Comparison of ENCODE assay signal across 11 mouse cellular contexts in the genomic region with DNA sequence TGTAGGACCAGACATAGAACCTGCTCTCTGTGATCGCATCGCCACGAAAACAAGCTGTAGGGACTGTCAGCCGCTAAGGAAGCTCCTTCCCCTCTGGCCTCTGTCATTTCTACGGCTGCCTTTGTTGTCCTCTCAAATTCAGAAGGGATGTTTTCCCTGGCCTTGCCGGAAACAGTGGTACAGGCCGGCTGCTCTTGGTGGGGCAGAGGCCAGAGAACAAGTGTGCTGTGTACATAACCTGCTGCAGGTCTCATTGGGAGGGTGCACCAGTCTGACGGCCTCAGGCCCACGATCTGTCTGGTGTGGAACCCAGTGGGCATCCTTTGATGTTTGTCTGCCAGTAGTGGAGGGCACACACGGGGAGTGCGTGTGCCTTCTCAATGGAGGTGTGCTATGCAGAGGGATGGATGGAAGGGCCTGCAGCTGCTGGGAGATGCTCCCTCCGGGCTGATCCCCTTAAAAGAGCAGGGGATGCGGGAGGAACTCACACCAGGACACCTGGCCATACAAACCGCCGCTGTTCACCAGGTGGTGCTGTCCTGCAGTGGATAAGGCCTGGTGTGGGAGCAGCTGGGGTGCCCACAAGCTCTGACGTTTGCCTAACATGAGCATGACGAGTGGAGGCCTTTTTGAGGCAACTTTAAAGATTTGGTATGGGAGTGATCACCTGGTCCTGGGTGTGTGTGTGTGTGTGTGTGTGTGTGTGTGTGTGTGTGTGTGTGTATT.
DNase-seq lines count a peak whose midpoint lies in the region; ATAC-seq and TF ChIP-seq lines count a peak whose summit lies in the region.
"Had no signal": no experiment of that assay in that cellular context is flagged by ENCODE, and none has a peak within 500 bp of the region (broad histone marks: within the 10 kb centered on the region; RNA-seq: fewer than 3 reads in every experiment).

No protein-coding gene starts in this region.

- 56% methylated on average over 17 of the region's 17 CpGs for WGBS in heart, embryonic 15.5 days
- 50% methylated on average over 17 of the region's 17 CpGs for WGBS in heart, postnatal 0 days
- WGBS in liver, embryonic 11.5 days = 58% methylated on average over 17 of the region's 17 CpGs

- no peak overlapping the region for H3K4me2 ChIP-seq in heart, embryonic 15.5 days
- H3K4me2 ChIP-seq in heart, postnatal 0 days (ENCODE audit: low read depth, low read length) = no peak overlapping the region
- no peak overlapping the region for H3K4me2 ChIP-seq in liver, embryonic 11.5 days
- H3K4me2 ChIP-seq: embryonic facial prominence, embryonic 13.5 days had no signal

- TF ChIP-seq POLR2A in ES-Bruce4 (IDR thresholded peaks at IDR 0.05; ENCODE audit: insufficient read depth, low read length) = no peak

- peak; percentile 48 for TF ChIP-seq CTCF in ES-Bruce4 (IDR thresholded peaks at IDR 0.05; ENCODE audit: low read depth, low read length)
- TF ChIP-seq CTCF in heart, postnatal 0 days (IDR thresholded peaks at IDR 0.05; ENCODE audit: low read depth) = peak; percentile 30; the same call in 1 of the 2 replicates

- no peak overlapping the region for H3K4me3 ChIP-seq in heart, embryonic 15.5 days
- 0 out of 2 replicates have a peak overlapping the region, but pooled peaks have one; percentile 8 for H3K4me3 ChIP-seq in ES-Bruce4 (ENCODE audit: low read depth, low read length)
- no peak overlapping the region for H3K4me3 ChIP-seq in heart, postnatal 0 days (ENCODE audit: low read depth, low read length)
- H3K4me3 ChIP-seq in liver, embryonic 11.5 days (ENCODE audit: low read depth, low read length) = no peak overlapping the region
- H3K4me3 ChIP-seq: embryonic facial prominence, embryonic 13.5 days had no signal

- H3K9me3 ChIP-seq in heart, embryonic 15.5 days (replicated peaks) = no peaks in the 10 kb centered on the region
- no peaks in the 10 kb centered on the region for H3K9me3 ChIP-seq in ES-Bruce4 (replicated peaks; ENCODE audit: control insufficient read depth, insufficient read depth, low read length, poor library complexity, severe bottlenecking)
- no peaks in the 10 kb centered on the region for H3K9me3 ChIP-seq in heart, postnatal 0 days (replicated peaks; ENCODE audit: control insufficient read depth, low read length)
- H3K9me3 ChIP-seq in liver, embryonic 11.5 days (ENCODE audit: control insufficient read depth, low read length) = no peaks in the 10 kb centered on the region
- H3K9me3 ChIP-seq: embryonic facial prominence, embryonic 13.5 days had no signal

- no peak for DNase-seq in heart, postnatal 10 days
- DNase-seq in heart, postnatal 0 days (ENCODE audit: low spot score) = no peak
- no peak for DNase-seq in liver, embryonic 11.5 days (ENCODE audit: low spot score)
- DNase-seq in ovary, postnatal 10 days (ENCODE audit: low spot score) = no peak
- no peak for DNase-seq in cerebellum, adult 9-10 months
- no peak for DNase-seq in cerebellum, postnatal 4 days (ENCODE audit: low spot score in 2 of 2)
- DNase-seq: right cerebral cortex, postnatal 14 days had no signal

- intact Hi-C loops in heart, postnatal 10 days (cut with DNase I) = loop anchor here (5.0 kb wide), 2 partner anchors 67 to 133 kb away; no protein-coding TSS in a partner anchor

- H3K4me1 ChIP-seq in heart, embryonic 15.5 days (replicated peaks) = peaks cover 60% of the 10 kb centered on the region
- peaks cover 27% of the 10 kb centered on the region for H3K4me1 ChIP-seq in ES-Bruce4 (ENCODE audit: control insufficient read depth, insufficient read depth, low read length)
- peaks cover 28% of the 10 kb centered on the region for H3K4me1 ChIP-seq in heart, postnatal 0 days (ENCODE audit: control insufficient read depth, insufficient read depth)
- H3K4me1 ChIP-seq in liver, embryonic 11.5 days (replicated peaks; ENCODE audit: control insufficient read depth, insufficient read depth, low read length) = peaks cover 43% of the 10 kb centered on the region

- peak overlapping the region; percentile 14 for H3K27ac ChIP-seq in heart, embryonic 15.5 days
- H3K27ac ChIP-seq in ES-Bruce4 (ENCODE audit: insufficient read depth, low read length) = peak overlapping the region; percentile 38; the same call in 1 of the 2 replicates
- peak overlapping the region; percentile 47 for H3K27ac ChIP-seq in heart, postnatal 0 days (ENCODE audit: low read depth)
- H3K27ac ChIP-seq in liver, embryonic 11.5 days (ENCODE audit: low read depth, low read length) = no peak overlapping the region; the same call in 1 of the 2 replicates

- no peak overlapping the region for H3K9ac ChIP-seq in heart, embryonic 15.5 days
- H3K9ac ChIP-seq in ES-Bruce4 (ENCODE audit: low read depth, poor library complexity, severe bottlenecking) = no peak overlapping the region
- no peak overlapping the region for H3K9ac ChIP-seq in heart, postnatal 0 days (replicated peaks; ENCODE audit: low read depth, low read length)
- H3K9ac ChIP-seq in liver, embryonic 11.5 days (ENCODE audit: low read depth, low read length) = no peak overlapping the region
- H3K9ac ChIP-seq: embryonic facial prominence, embryonic 13.5 days had no signal

- no peaks in the 10 kb centered on the region for H3K27me3 ChIP-seq in heart, embryonic 15.5 days
- H3K27me3 ChIP-seq in ES-Bruce4 (ENCODE audit: control insufficient read depth, insufficient read depth, low read length, poor library complexity, severe bottlenecking) = no peaks in the 10 kb centered on the region
- no peaks in the 10 kb centered on the region for H3K27me3 ChIP-seq in heart, postnatal 0 days (ENCODE audit: control insufficient read depth, insufficient read depth, low read length)
- H3K27me3 ChIP-seq in liver, embryonic 11.5 days (replicated peaks; ENCODE audit: control insufficient read depth, insufficient read depth, low read length) = no peaks in the 10 kb centered on the region
- H3K27me3 ChIP-seq: embryonic facial prominence, embryonic 13.5 days had no signal

- no peaks in the 10 kb centered on the region for H3K36me3 ChIP-seq in heart, embryonic 15.5 days
- H3K36me3 ChIP-seq in ES-Bruce4 (ENCODE audit: control insufficient read depth, insufficient read depth, low read length, poor library complexity, severe bottlenecking) = no peaks in the 10 kb centered on the region
- no peaks in the 10 kb centered on the region for H3K36me3 ChIP-seq in heart, postnatal 0 days (replicated peaks; ENCODE audit: control insufficient read depth, insufficient read depth, low read length)
- H3K36me3 ChIP-seq in liver, embryonic 11.5 days (ENCODE audit: control insufficient read depth, insufficient read depth, low read length) = no peaks in the 10 kb centered on the region
- H3K36me3 ChIP-seq: embryonic facial prominence, embryonic 13.5 days had no signal

- ATAC-seq in heart, embryonic 15.5 days (replicated peaks; ENCODE audit: insufficient number of reproducible peaks, insufficient read depth, low FRiP score, low read depth) = no peak
- no peak for ATAC-seq in heart, postnatal 0 days (ENCODE audit: insufficient read depth, low read depth)
- ATAC-seq in liver, embryonic 11.5 days (replicated peaks; ENCODE audit: low FRiP score) = peak; percentile 32; the same call in 1 of the 2 replicates
- ATAC-seq: inflammation-experienced regulatory T-cells, adult 6 months had no signal

- TF ChIP-seq EP300 in ES-Bruce4 (IDR thresholded peaks at IDR 0.05; ENCODE audit: insufficient read depth, low read depth, low read length) = 0 out of 2 replicates have a peak, but pooled peaks have one; percentile 14
- no peak for TF ChIP-seq EP300 in heart, postnatal 0 days (IDR thresholded peaks at IDR 0.05; ENCODE audit: low read depth)
